Mouse (Mus musculus): ENCODE measurements around the gene Diexf.

Gene Diexf

DNA sequence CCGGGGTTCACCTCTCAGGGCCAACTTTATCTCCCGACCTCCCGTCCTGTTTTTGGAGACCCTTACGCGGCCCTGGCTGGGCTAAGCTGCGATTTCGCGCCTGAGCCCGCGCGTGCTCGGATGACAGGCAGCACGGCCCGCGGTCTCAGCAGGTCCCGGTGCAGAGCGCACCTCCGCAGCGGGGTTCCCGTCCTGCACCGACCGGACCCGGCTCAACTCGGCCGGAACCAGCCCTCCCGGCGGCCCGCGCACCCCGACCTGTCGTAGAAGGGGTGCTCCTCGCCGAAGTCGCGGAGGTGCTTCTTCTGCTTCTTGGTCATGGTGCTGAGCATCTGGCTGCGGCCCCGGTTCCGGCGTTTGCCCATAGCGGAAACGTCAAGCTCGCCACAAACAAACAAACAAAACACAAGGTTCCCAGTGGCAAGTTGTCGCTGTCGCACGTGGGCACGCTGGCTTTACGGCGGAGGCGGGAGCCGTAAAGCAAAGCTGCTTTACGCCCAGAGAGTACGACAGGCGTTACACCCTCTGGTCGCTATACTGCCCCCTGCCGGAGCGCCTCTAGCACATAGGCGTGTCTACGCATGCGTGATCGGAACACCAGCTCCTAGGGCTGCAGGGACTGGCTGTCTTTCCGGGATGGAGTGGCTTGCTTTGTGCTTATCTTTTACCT lies at the start of gene Diexf:
Diexf (minus strand) TSS at position 487 of the 670 bp plus-strand sequence.
- DNase-seq (ENCODE audit: low spot score in 2 of 2): peak; percentile 91 to 93

DNA sequence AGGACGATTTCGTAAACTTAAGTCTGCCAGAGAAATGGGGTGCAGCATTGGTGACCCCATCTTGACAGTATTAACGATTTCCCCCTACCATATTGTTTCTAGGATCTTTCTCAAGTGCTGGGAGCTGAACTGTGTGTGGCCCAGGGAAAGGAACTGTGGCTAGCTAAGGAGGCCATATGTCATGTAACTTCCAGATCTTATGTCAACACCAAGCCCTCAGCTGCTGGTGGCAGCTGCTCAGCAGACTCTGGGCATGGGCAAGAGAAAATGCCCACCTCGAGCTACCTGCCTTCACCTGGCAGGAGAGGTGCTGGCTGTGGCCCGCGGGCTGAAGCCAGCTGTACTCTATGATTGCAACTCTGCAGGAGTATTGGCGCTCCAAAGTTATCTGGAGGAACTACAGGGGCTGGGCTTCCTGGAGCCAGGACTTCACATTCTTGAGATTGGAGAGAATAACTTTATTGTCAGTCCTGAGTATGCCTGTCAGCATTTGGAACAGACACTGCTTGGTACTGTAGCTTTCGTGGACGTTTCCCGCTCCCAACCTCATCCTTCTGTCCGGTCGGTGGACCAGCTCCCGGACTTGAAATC lies 44.2 kb upstream of the Diexf start:
- DNase-seq (ENCODE audit: low spot score in 2 of 2): no peak

DNA sequence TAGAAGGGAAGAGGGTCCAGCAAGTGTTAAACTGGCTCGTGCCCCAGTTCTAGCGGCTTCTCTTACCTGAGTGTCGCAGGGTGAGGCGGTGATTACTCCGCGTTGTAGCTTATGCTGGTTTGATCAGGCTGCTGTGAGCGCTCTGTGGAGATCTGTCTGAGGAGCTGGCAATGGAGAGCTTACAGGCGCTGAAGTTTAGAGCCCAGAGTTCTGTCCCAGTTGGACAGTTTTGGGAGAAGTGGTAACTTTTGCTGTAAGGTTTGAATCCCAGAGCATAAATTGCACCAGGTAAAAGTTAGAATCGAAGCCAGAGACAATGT lies 43.7 kb upstream of the Diexf start:
- no peak for DNase-seq (ENCODE audit: low spot score in 2 of 2)

- DNase-seq (ENCODE audit: low spot score in 2 of 2): peak; percentile 93 to 96
Observed at GRCm38 (mm10) chr1:193172991-193173809, 43.1 kb upstream of the Diexf start.

DNA sequence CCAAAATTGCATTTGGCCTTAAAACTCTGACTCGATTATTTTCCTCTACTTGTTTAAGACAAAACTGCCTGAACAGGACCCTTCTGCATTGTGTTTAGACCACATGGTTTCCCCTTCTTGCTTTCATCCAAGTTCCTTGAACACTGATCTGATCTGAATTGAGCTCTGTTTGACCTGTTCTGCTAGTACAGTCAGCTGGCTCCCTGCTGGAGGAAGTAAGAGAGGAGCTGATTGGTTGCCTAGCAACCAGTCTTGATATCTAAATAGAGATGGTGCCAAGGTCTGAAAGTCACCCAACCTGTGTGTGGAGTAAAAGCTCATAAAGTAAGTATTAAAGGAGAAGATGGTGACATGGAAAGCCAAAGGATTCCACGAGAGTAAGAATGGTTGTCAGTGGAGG lies 39.8 kb upstream of the Diexf start:
- DNase-seq (ENCODE audit: low spot score in 2 of 2): no peak

DNA sequence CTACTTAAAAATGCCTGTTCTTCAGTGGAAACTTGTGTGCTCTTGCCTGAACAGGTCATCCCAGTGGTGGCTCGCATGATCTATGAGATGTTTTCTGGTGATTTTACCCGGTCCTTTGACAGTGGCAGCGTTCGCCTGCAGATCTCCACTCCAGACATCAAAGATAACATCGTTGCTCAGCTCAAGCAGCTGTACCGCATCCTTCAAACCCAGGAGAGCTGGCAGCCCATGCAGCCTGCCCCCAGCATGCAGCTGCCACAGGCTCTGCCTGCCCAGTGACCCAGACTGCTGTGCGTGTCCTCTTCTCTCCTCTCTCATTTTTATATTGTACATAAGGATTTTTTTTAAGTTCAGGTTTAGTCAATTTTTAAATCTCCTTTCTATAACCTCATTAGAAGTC lies 39.2 kb upstream of the Diexf start:
- DNase-seq (ENCODE audit: low spot score in 2 of 2): no peak

- DNase-seq (ENCODE audit: low spot score in 2 of 2): no peak
Observed at GRCm38 (mm10) chr1:193167746-193168145, 37.7 kb upstream of the Diexf start, which contains the start of gene A130010J15Rik. TSS of gene A130010J15Rik (plus strand) at chr1:193168046.

DNA sequence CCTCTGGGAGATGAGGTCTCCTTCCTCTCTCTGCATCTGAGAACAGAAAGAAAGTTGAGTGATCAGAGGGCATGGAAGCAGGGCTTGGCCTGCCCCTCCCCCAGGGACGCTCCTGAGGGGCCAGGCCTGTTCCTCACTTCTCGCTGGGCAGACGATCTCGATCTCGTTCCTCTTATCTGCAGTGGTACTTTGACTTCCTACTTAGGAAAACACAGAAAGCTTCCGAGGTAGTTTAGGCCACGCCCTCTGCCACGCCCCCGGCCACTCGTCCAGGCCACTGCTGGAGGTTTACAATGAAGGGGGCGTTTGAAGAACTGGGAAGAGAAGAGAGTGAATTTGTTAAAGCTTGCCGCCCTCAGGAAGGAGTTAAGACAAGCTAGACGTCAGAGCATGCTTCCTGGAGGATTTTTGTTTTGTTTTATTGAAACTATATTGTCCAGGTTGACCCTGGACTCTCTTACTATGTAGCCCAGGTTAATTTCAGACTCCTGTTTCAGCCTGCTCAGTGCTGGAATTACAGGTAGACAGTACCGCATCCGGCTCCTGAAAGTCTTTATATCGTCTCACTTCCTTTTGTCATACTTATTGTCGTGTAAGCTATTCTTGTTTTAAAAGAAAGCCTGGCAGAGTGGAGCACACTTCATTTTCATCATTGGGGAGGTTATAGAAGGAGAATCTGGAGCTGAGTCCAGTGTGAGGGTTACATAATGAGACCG lies 30.4 kb upstream of the Diexf start:
- DNase-seq (ENCODE audit: low spot score in 2 of 2): no peak

DNA sequence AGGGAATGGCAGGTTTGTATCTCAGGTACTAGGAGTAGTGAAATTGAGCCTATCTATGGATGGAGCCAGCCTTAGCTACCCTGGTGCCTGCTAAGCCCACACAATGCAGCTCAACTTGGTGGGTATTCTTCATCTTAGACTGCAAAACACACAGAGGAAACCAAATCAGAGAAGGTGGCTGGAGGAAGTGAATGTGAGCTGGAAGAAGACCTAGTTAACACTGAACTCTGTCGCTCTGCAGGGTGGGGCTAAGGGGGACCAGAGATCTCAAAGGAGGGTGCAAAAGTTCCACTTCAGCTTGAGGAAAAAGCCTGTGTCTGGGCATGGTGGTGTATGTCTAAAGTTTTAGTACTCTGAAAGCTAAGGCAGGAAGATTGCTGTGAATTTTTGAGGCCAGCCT lies 29.5 kb upstream of the Diexf start:
- DNase-seq (ENCODE audit: low spot score in 2 of 2): no peak

DNA sequence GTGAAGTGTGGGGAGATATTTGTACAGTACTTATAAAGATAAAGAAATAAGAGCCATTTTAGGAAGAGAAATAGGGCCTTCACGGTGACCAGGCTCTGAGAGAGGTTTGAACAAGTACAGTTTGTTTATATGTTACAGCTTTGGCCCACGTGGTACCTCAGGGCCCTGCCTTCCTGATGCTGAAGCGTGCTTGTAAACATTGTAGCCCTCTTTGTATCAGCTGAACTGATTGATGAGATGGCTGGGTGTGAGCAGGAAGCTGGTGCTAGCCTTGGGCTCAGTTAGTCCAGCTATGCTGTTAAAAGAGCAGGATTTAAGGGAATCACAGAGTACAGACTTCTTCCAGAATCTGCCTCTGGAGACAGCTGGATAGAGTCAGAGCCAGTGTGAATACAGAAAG lies 29.1 kb upstream of the Diexf start:
- DNase-seq (ENCODE audit: low spot score in 2 of 2): no peak

DNA sequence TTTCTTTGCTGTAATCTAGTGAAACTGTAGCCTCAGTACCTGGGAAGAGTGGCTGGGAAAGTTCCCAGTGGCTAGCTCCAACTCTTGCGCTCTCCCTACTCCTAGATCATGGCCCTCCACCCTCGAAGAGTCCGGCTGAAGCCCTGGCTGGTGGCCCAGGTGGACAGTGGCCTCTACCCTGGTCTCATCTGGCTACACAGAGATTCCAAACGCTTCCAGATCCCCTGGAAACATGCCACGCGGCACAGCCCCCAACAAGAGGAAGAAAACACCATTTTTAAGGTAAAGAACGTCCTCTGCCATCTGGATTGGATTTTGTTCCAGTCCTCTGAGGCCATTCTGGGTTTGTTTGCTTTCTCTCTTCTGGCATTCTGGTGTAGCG lies 27.0 kb upstream of the Diexf start:
- no peak for DNase-seq (ENCODE audit: low spot score in 2 of 2)

DNA sequence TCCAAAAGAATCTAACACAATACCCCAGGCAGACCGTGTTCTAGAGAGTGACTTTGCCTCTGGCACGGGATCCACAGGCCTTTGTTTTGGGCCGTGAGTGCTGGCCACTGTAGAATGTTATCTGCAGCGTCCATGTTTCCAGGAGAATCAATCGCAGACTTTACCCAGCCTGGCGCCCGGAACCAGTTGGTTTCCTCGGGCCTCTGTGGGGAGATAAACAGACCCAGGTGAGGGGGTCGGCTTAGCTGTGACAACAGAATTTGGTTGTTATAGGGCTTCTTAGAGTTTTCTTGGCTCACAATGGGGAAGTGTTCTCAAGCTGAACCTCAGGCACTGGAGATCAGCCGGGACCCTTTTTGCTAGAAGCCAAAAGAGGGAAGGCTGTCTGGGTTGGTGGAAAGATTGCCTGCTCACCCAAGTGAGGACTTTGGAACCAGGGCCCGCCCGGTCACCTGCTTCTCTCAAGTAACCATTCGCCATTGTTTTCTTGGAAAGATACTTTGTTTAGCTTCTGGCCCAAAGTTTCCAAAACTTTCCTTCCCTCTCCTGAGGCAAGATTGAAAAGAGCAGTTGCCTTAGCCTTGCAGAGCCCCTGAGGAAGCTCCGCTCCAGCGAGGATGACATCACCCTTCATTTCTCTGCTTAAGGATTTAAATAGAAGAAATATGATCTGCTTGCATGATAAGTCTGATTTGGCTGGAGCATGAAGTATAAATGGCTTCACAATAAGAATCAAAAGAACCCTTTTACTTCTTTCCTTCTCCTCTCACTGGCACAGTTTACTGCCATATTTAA lies 26.4 kb upstream of the Diexf start:
- DNase-seq (ENCODE audit: low spot score in 2 of 2): no peak

GRCm38 (mm10) chr1:193153561-193153960 lies 23.5 kb upstream of the Diexf start:
- DNase-seq (ENCODE audit: low spot score in 2 of 2): no peak

DNA sequence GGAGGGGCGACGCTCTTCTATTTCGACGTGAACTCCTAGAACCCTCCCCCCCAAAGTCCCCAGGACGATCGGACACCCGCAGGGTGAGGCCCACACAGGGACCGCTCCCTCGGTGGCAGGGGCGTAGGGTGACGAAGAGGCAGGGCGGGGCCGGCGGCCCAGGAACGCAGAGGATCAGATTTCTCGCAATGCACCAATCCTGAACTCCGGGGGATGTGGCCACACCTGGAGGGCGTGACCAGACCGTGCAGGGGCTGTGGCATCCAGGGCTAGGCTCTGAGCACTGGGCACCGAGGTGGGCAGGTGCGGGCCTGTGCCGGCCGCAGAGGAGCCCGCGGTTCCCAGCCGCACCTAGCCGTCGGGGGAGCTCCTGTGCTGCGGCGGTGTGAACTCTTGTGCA lies 22.8 kb upstream of the Diexf start, which contains the start of gene Irf6:
Irf6 (plus strand) TSS at position 240 of the 400 bp plus-strand sequence.
- DNase-seq (ENCODE audit: low spot score in 2 of 2): no peak

GRCm38 (mm10) chr1:193151134-193151533 lies 21.1 kb upstream of the Diexf start:
- DNase-seq (ENCODE audit: low spot score in 2 of 2): no peak

GRCm38 (mm10) chr1:193149231-193149630 lies 19.2 kb upstream of the Diexf start:
- no peak for DNase-seq (ENCODE audit: low spot score in 2 of 2)

- DNase-seq (ENCODE audit: low spot score in 2 of 2): no peak
Observed at GRCm38 (mm10) chr1:193146416-193146815, 16.3 kb upstream of the Diexf start.

GRCm38 (mm10) chr1:193145101-193145500 lies 15.0 kb upstream of the Diexf start:
- no peak for DNase-seq (ENCODE audit: low spot score in 2 of 2)

- DNase-seq (ENCODE audit: low spot score in 2 of 2): no peak
Observed at GRCm38 (mm10) chr1:193144516-193144915, 14.4 kb upstream of the Diexf start.

GRCm38 (mm10) chr1:193142517-193143062 lies 12.5 kb upstream of the Diexf start:
- no peak for DNase-seq (ENCODE audit: low spot score in 2 of 2)

DNA sequence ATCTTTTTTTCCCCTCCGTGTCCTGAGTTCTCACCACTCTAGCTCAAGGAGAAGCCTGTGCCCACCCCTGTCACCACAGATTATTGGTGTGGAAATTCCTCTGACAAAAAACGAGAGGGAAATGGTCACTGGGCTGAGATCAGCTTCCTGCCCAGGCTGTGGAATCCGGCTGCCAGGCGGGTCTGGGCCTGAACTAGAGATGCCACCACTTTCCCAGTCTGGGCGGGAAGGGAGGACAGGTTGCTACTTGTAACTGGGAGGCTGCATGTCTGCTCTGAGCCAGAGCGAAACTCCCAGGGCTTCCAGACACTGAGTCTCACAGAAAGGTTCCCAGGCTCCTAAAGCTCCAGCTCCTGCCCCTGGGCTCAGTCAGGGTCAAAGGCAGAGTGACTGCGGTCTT lies 11.0 kb upstream of the Diexf start:
- no peak for DNase-seq (ENCODE audit: low spot score in 2 of 2)

Measured in right cerebral cortex, postnatal 36 days (tissue).